Mouse (Mus musculus): ENCODE measurements around the gene Dhx8. TPM values are rescaled to one million over a fixed set of nuclear protein-coding genes. Genes with fewer than 3 reads are reported as not detected.

Dhx8 gene
- polyA plus RNA-seq, 1 experiment: 37.6 TPM

GRCm38 (mm10) chr11:101706764-101707448 is 25.8 kb upstream of the Dhx8 start:
- H3K4me1 ChIP-seq (ENCODE audit: control insufficient read depth, insufficient read depth, low read length): peaks cover 2% of the 10 kb centered on the region
- no peaks in the 10 kb centered on the region for H3K27me3 ChIP-seq (ENCODE audit: control insufficient read depth, insufficient read depth, low read length, poor library complexity, severe bottlenecking)
- H3K36me3 ChIP-seq (ENCODE audit: control insufficient read depth, insufficient read depth, low read length, poor library complexity, severe bottlenecking): no peaks in the 10 kb centered on the region
- no peak overlapping the region for H3K9ac ChIP-seq (ENCODE audit: low read depth, poor library complexity, severe bottlenecking)
- no peaks in the 10 kb centered on the region for H3K9me3 ChIP-seq (replicated peaks; ENCODE audit: control insufficient read depth, insufficient read depth, low read length, poor library complexity, severe bottlenecking)
- no peak for TF ChIP-seq POLR2A (IDR thresholded peaks at IDR 0.05; ENCODE audit: insufficient read depth, low read length)
- TF ChIP-seq CTCF (IDR thresholded peaks at IDR 0.05; ENCODE audit: low read depth, low read length): no peak
- TF ChIP-seq EP300 (IDR thresholded peaks at IDR 0.05; ENCODE audit: insufficient read depth, low read depth, low read length): no peak
- no peak overlapping the region for H3K27ac ChIP-seq (ENCODE audit: insufficient read depth, low read length)
- H3K4me3 ChIP-seq (ENCODE audit: low read depth, low read length): no peak overlapping the region

DNA sequence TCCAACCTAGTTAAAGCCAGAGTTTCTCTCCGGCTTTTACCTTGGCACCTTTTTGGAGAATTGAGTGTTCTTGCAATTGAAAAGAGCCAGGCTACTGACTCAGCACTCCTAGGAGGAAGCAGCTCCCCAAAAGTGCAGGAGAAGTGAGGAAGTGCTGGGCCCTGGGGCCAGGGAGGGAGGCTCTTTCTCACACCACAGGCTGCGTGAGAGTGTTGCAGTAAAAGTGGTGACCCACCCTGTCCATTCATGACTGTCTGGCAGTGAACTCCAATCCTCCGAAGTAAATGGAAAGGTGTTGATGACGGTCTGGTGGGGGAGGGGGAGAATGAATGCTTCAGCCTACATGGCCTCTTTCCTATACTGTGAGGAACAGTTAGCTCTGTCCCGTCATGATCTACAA is 24.2 kb upstream of the Dhx8 start:
- no peaks in the 10 kb centered on the region for H3K27me3 ChIP-seq (ENCODE audit: control insufficient read depth, insufficient read depth, low read length, poor library complexity, severe bottlenecking)

GRCm38 (mm10) chr11:101712811-101713210 is 19.9 kb upstream of the Dhx8 start:
- H3K9me3 ChIP-seq (replicated peaks; ENCODE audit: control insufficient read depth, insufficient read depth, low read length, poor library complexity, severe bottlenecking): no peaks in the 10 kb centered on the region
- no peak for TF ChIP-seq CTCF (IDR thresholded peaks at IDR 0.05; ENCODE audit: low read depth, low read length)
- no peak for TF ChIP-seq POLR2A (IDR thresholded peaks at IDR 0.05; ENCODE audit: insufficient read depth, low read length)
- no peak for TF ChIP-seq EP300 (IDR thresholded peaks at IDR 0.05; ENCODE audit: insufficient read depth, low read depth, low read length)
- H3K9ac ChIP-seq (ENCODE audit: low read depth, poor library complexity, severe bottlenecking): no peak overlapping the region
- no peaks in the 10 kb centered on the region for H3K36me3 ChIP-seq (ENCODE audit: control insufficient read depth, insufficient read depth, low read length, poor library complexity, severe bottlenecking)
- no peaks in the 10 kb centered on the region for H3K27me3 ChIP-seq (ENCODE audit: control insufficient read depth, insufficient read depth, low read length, poor library complexity, severe bottlenecking)
- H3K4me3 ChIP-seq (ENCODE audit: low read depth, low read length): no peak overlapping the region
- H3K27ac ChIP-seq (ENCODE audit: insufficient read depth, low read length): no peak overlapping the region
- H3K4me1 ChIP-seq (ENCODE audit: control insufficient read depth, insufficient read depth, low read length): peaks cover 2% of the 10 kb centered on the region

More for the DNA sequence above, 24.2 kb upstream of the Dhx8 start:
- Histone ChIP-seq H3K4me3 (ENCODE audit: low read depth, low read length) (no peak overlapping the region), H3K4me1 (ENCODE audit: control insufficient read depth, insufficient read depth, low read length) (peaks cover 2% of the 10 kb centered on the region), H3K9me3 (replicated peaks; ENCODE audit: control insufficient read depth, insufficient read depth, low read length, poor library complexity, severe bottlenecking) (no peaks in the 10 kb centered on the region), H3K9ac (ENCODE audit: low read depth, poor library complexity, severe bottlenecking) (no peak overlapping the region), H3K36me3 (ENCODE audit: control insufficient read depth, insufficient read depth, low read length, poor library complexity, severe bottlenecking) (no peaks in the 10 kb centered on the region), H3K27ac (ENCODE audit: insufficient read depth, low read length) (no peak overlapping the region)
- peak; percentile 82 for TF ChIP-seq EP300 (IDR thresholded peaks at IDR 0.05; ENCODE audit: insufficient read depth, low read depth, low read length)
- TF ChIP-seq CTCF (IDR thresholded peaks at IDR 0.05; ENCODE audit: low read depth, low read length): no peak

DNA sequence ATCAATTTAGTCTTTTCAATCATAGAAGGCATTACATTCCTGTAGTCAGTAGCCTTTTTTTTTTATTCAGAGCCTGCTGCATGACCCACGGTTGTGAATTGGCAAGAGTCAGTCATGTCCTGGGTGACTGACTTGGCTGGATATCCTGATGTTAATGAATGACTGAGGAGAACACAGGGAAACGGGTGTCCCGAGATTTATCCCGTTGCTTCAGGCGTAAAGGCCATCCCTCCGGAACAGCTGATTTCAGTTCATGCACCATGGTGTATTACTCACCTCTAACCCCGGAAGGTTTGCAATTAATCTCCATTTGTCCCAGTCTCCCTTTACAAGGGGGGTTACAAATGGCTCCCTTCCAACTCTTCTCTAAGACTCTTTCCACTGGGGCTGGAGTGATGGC is 18.7 kb upstream of the Dhx8 start:
- no peak for TF ChIP-seq POLR2A (IDR thresholded peaks at IDR 0.05; ENCODE audit: insufficient read depth, low read length)
- no peak for TF ChIP-seq EP300 (IDR thresholded peaks at IDR 0.05; ENCODE audit: insufficient read depth, low read depth, low read length)
- TF ChIP-seq CTCF (IDR thresholded peaks at IDR 0.05; ENCODE audit: low read depth, low read length): no peak

GRCm38 (mm10) chr11:101718324-101718723 is 14.4 kb upstream of the Dhx8 start:
- no peak overlapping the region for H3K4me3 ChIP-seq (ENCODE audit: low read depth, low read length)
- H3K9ac ChIP-seq (ENCODE audit: low read depth, poor library complexity, severe bottlenecking): no peak overlapping the region
- TF ChIP-seq CTCF (IDR thresholded peaks at IDR 0.05; ENCODE audit: low read depth, low read length) (no peak), EP300 (IDR thresholded peaks at IDR 0.05; ENCODE audit: insufficient read depth, low read depth, low read length) (no peak), POLR2A (IDR thresholded peaks at IDR 0.05; ENCODE audit: insufficient read depth, low read length) (no peak)
- H3K9me3 ChIP-seq (replicated peaks; ENCODE audit: control insufficient read depth, insufficient read depth, low read length, poor library complexity, severe bottlenecking): no peaks in the 10 kb centered on the region
- H3K4me1 ChIP-seq (ENCODE audit: control insufficient read depth, insufficient read depth, low read length): no peaks in the 10 kb centered on the region
- no peaks in the 10 kb centered on the region for H3K36me3 ChIP-seq (ENCODE audit: control insufficient read depth, insufficient read depth, low read length, poor library complexity, severe bottlenecking)
- no peaks in the 10 kb centered on the region; the same call in 1 of the 2 replicates for H3K27me3 ChIP-seq (ENCODE audit: control insufficient read depth, insufficient read depth, low read length, poor library complexity, severe bottlenecking)
- no peak overlapping the region for H3K27ac ChIP-seq (ENCODE audit: insufficient read depth, low read length)

More for the DNA sequence above, 18.7 kb upstream of the Dhx8 start:
- Histone ChIP-seq H3K4me1 (ENCODE audit: control insufficient read depth, insufficient read depth, low read length) (peaks cover 2% of the 10 kb centered on the region), H3K36me3 (ENCODE audit: control insufficient read depth, insufficient read depth, low read length, poor library complexity, severe bottlenecking) (no peaks in the 10 kb centered on the region), H3K27me3 (ENCODE audit: control insufficient read depth, insufficient read depth, low read length, poor library complexity, severe bottlenecking) (no peaks in the 10 kb centered on the region; the same call in 1 of the 2 replicates), H3K4me3 (ENCODE audit: low read depth, low read length) (no peak overlapping the region), H3K9ac (ENCODE audit: low read depth, poor library complexity, severe bottlenecking) (no peak overlapping the region), H3K27ac (ENCODE audit: insufficient read depth, low read length) (no peak overlapping the region), H3K9me3 (replicated peaks; ENCODE audit: control insufficient read depth, insufficient read depth, low read length, poor library complexity, severe bottlenecking) (no peaks in the 10 kb centered on the region)

DNA sequence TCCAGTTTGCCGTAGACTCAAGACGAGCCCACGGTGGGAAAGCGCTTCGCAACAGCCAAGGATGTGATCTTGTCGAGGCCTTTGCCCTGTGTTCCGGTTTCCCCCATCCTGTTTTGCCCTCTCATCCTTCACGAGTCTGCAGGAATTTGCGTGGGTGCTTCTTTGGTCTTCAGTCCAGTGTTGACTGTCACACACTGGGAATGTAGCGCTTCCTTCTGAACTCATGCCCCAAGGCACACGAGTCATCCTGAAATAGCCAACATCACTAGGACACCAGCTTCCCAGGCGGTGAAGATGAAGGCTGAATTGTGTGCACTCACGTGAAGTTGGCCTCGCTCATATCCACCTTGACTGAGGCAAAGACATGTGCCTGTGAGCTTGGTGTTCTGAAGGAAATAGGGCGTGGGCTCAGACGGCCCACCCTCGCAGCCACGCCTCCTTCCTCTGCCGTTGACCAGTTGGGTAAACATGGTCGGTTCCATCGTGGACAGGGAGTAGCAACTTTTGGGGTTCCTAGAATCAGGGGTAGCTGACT is 12.7 kb upstream of the Dhx8 start:
- Histone ChIP-seq H3K27ac (ENCODE audit: insufficient read depth, low read length) (no peak overlapping the region), H3K4me3 (ENCODE audit: low read depth, low read length) (no peak overlapping the region), H3K36me3 (ENCODE audit: control insufficient read depth, insufficient read depth, low read length, poor library complexity, severe bottlenecking) (no peaks in the 10 kb centered on the region), H3K9me3 (replicated peaks; ENCODE audit: control insufficient read depth, insufficient read depth, low read length, poor library complexity, severe bottlenecking) (no peaks in the 10 kb centered on the region), H3K27me3 (ENCODE audit: control insufficient read depth, insufficient read depth, low read length, poor library complexity, severe bottlenecking) (no peaks in the 10 kb centered on the region; the same call in 1 of the 2 replicates), H3K9ac (ENCODE audit: low read depth, poor library complexity, severe bottlenecking) (no peak overlapping the region), H3K4me1 (ENCODE audit: control insufficient read depth, insufficient read depth, low read length) (no peaks in the 10 kb centered on the region)
- no peak for TF ChIP-seq CTCF (IDR thresholded peaks at IDR 0.05; ENCODE audit: low read depth, low read length)
- no peak for TF ChIP-seq EP300 (IDR thresholded peaks at IDR 0.05; ENCODE audit: insufficient read depth, low read depth, low read length)
- no peak for TF ChIP-seq POLR2A (IDR thresholded peaks at IDR 0.05; ENCODE audit: insufficient read depth, low read length)
